Mouse (Mus musculus) c-Kit-positive CD71-positive TER-119-negative erythroid progenitor cells, embryonic 14.5 days (primary cell): ENCODE results near the gene Cnnm4.
A peak's percentile ranks its signal among the peaks of the same experiment; 100 is the strongest.

Experiments used
- DNase-seq: peaks from one replicate; pipeline ENCODE4 v3.0.0-alpha.2; 2013; ENCODE audit warnings: low read depth

The Cnnm4 gene

DNA sequence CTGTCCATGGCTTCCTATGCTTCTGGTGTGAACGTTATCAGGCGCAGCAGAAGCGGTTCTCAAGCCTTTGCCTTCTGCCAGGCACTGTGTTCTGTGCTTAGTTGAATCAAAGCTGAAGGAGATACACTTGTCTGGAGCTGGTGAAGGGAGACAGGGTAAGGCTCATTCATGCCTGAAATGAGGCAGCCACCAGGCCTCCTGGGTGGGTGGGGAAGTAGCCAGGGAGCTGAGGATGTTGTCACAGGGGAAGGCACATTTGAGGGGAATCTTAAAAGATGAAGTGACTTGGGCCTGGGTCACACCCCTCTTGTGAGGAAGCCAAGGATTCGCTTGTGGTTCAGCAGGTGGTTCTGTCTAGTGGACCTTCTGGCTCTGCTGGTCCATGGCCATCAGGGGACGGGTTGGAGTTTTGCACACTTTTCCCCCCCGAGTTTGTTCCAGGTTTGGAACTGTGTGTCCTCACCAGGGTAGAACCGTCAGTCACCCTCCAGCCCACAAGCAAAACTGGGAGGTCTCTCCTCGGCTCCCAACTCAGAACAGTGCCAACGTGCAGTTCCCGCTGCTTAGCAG lies 1.9 kb downstream of the Cnnm4 start:
- DNase-seq, result no peak

- no peak for DNase-seq
Measured at GRCm38 (mm10) chr1:36474646-36475045, 3.2 kb downstream of the Cnnm4 start.

- no peak for DNase-seq
Measured at GRCm38 (mm10) chr1:36475480-36476110, 4.2 kb downstream of the Cnnm4 start.

GRCm38 (mm10) chr1:36476426-36476825 lies 5.0 kb downstream of the Cnnm4 start:
- no peak for DNase-seq

GRCm38 (mm10) chr1:36478343-36478795 lies 6.9 kb downstream of the Cnnm4 start:
- no peak for DNase-seq

DNA sequence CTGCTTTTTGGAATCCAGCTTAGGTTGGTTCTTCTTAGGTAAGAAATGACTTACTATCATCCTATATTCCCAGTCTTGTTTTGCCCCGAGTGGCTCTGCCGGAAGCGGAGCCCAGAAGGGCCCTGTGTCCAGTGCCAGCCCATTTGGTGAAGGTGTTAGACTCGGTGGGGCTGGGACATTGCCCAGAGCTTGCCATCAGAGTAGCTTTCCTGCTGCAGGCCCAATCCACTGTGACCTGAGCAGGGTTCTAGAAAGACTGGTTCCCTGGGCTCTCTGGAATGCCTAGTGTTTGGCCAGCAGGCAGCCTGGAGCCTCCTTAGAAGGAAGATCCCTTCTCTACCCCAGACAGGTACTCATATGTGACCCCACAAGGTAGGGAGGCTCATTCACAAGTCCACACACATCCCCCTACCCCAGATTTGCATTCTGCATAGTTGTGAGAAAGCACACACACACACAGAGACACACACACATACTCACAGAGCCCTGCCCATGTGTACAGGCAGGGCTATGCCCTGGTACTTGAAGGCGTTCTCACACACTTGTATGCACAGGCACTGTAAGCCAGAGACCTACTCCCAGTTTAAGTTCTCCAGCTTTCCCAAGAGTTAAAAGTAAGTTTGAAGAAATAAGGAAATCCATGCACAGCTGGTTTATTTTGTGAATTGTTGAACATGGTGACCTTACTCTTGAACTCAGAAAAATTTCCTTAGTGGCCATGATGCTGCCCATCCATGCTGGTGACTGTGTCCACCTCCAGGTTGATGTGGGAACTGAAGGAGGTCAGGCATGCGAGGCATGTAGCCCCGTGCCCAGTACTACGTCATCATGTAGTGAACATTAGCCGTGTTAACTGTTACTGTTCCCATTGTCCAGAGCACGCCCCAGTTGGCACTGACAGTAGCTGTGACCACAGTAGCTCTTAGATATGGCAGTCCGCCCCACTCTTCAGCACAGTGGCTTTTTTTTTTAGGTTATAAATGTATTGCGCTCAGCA lies 8.8 kb downstream of the Cnnm4 start:
- no peak for DNase-seq

DNA sequence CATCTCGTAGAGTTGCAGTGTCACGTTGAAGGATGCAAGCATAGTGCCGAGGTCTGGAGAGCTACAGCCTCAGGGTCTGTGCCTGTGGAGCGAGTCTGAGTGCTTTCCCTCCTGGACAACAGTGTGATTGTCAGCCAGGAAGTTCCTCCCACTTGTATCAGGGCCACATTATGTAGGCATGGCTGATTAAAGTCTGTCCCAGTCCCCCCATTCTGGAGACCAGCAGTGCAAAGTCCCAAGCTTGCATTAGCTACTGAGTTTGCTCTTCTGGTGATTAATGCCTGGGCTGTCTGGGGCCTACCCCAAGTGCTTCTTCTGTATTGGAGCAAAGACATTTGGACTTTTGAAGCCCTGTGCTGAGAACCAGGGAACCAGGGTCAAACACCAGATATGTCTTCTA lies 12.4 kb downstream of the Cnnm4 start:
- no peak for DNase-seq

- no peak for DNase-seq
Measured at GRCm38 (mm10) chr1:36485080-36485479, 13.7 kb downstream of the Cnnm4 start.

GRCm38 (mm10) chr1:36487111-36487510 lies 15.7 kb downstream of the Cnnm4 start:
- no peak for DNase-seq

DNA sequence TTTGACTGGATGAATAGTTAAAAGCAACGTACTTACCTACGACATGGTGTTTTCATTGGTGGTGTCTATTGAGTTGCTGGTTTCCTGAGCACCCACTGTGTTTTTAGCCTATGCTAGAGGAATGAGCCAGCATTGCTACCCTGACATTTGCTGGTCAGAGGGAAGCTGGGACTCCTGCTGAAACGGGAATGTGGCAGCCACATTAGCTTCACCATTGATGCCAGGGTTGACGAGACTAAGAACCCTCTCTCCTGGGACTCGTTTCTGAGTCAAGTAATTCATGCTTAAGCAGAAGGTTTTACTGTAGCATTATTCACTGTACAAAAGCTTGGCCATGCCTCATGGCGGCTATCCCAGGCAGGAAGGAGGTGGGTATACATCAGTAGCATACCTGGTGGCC lies 18.2 kb downstream of the Cnnm4 start:
- DNase-seq, result no peak

DNA sequence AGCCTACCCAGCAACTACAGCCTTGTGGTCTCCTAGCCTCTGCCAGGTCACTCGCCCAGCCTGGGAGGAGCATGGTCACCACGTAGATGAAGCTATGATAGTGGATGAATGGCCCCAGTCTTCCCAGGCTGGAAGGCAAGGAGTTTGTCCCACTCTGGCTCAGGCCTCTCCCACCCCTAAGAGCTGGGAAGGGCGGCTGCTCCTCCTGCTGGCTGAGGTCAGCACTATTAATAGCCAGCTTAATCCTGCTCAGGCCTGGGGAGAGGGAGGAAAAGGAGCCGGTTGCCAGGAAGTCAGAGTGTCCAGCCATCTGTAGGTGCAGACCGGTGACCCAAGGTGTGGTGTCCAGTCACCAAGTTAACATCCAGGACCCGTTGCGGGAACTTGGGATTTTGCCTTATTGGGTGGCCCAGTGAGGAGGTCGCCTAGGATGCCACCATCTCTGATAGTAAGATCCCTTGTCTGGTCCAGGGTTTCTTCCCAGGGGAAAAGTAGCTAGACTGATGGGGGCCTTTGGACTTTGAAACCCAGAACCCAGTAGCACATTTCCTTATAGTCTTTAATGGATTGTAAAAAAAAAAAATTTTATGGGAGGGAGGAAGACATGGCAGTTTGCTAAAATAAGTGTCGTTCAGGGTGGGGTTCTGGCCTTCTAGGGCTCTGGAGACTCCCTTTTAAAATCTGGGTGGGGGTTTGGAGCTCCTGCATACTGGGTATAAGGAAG lies 21.2 kb downstream of the Cnnm4 start:
- DNase-seq, result no peak

GRCm38 (mm10) chr1:36493299-36493698 lies 21.9 kb downstream of the Cnnm4 start:
- no peak for DNase-seq

- DNase-seq, result no peak
Measured at GRCm38 (mm10) chr1:36496719-36497118, 25.3 kb downstream of the Cnnm4 start.

GRCm38 (mm10) chr1:36497312-36497711 lies 25.9 kb downstream of the Cnnm4 start:
- DNase-seq, result no peak

GRCm38 (mm10) chr1:36501261-36501660 lies 29.8 kb downstream of the Cnnm4 start:
- peak; percentile 61 for DNase-seq

GRCm38 (mm10) chr1:36508238-36508637 lies 36.8 kb downstream of the Cnnm4 start:
- DNase-seq, result no peak

- peak; percentile 98 for DNase-seq
Measured at GRCm38 (mm10) chr1:36511289-36512021, 40.0 kb downstream of the Cnnm4 start, which contains the start of gene Cnnm3. Cnnm3 (plus strand) TSS chr1:36511867.

DNA sequence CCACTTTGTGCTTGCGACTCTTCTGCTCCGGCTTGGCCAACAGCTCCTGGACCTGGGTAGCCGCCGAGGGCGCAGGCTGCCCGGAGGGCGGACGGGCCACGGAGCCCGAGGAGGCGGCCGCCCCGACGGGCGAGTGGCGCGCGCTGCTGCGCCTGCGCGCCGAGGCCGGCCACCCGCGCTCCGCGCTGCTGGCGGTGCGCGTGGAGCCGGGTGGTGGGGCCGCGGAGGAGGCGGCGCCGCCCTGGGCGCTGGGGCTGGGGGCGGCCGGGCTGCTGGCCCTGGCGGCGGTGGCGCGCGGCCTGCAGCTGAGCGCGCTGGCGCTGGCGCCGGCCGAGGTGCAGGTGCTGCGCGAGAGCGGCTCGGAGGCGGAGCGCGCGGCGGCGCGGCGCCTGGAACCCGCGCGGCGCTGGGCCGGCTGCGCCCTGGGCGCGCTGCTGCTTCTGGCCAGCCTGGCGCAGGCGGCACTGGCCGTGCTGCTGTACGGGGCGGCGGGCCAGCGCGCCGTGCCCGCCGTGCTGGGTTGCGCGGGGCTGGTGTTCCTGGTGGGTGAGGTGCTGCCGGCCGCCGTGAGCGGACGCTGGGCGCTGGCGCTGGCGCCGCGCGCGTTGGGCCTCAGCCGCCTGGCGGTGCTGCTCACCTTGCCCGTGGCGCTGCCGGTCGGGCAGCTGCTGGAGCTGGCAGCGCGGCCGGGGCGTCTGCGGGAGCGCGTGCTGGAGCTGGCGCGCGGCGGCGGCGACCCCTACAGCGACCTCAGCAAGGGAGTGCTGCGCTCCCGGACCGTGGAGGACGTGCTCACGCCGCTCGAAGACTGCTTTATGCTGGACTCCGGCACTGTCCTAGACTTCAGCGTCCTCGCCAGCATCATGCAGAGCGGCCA lies 40.9 kb downstream of the Cnnm4 start:
- DNase-seq, result no peak

DNA sequence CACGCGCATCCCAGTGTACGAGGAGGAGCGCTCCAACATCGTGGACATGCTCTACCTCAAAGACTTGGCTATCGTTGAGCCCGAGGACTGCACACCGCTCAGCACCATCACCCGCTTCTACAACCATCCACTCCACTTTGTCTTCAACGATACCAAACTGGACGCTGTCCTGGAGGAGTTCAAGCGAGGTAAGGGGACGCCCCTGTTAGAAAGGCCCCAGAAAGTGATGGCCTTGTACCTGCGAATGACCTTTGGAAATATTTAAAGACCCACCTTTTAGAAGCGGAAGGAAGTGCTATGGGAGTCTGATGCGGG lies 41.5 kb downstream of the Cnnm4 start:
- DNase-seq, result no peak

DNA sequence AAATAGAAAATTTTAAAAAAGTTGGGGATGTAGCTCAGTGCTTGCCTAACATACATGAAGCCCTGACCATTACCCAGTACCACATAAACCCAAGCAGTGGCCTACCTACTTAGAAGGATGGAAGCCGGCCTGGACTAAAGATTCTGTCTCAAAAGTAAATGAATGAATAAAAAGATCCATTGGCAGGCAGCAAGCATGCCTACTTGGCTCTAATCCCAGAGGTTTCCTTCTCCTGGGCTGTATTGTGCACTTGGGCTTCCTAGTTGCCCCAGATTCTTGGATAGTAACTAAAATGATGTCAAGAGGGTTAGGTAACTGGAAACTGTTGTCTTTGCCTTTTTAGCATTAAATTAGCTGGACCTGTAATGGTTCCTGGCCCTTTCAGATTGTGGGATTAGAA lies 41.9 kb downstream of the Cnnm4 start:
- no peak for DNase-seq

- DNase-seq, result peak; percentile 46
Measured at GRCm38 (mm10) chr1:36513718-36514117, 42.3 kb downstream of the Cnnm4 start.
